Mouse (Mus musculus): ENCODE data around the gene Vmn1r230. TPM values are rescaled to one million over a fixed set of nuclear protein-coding genes. Genes with fewer than 3 reads are reported as not detected.

Gene Vmn1r230
- polyA plus RNA-seq (2012; rRNA removed), result not detected in 2 replicates

DNA sequence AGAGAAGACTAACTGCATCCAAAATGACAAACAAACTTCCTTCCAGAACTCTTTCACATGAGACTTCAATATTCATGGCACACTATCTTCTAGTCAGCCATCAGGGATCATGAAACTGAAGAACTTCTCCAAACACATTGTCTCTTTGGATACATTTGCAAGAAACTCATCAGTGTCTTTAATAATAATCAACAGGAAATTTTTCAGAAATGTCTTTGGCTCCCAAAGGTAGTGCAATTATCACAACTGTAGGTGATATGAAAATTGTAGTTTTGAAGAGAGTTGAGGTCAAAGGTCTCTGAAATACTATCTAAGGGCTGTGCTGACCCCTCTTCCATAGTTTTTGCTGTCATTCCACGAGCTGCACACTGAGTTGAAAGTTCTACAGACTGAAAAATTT lies at the start of gene Vmn1r230:
Gene Vmn1r230, plus strand, starts transcription at position 301 of the 400 bp plus-strand sequence.
- 4% methylated on average over 1 of the region's 1 CpGs for WGBS
- Histone ChIP-seq H3K27ac (ENCODE audit: insufficient read depth, low read depth, low read length) (no peak within 1 kb of the TSS), H3K4me3 (ENCODE audit: insufficient read depth, low read depth, low read length) (no peak within 1 kb of the TSS), H3K36me3 (ENCODE audit: control insufficient read depth, insufficient read depth, low read length) (no peaks in the 10 kb centered on the region), H3K4me1 (ENCODE audit: control insufficient read depth, insufficient read depth, low read length) (no peaks in the 10 kb centered on the region), H3K27me3 (replicated peaks; ENCODE audit: control insufficient read depth, insufficient read depth, low read length) (no peaks in the 10 kb centered on the region)
- no peak for TF ChIP-seq POLR2A (IDR thresholded peaks at IDR 0.05; ENCODE audit: low read depth, low read length)
- DNase-seq, result no peak

DNA sequence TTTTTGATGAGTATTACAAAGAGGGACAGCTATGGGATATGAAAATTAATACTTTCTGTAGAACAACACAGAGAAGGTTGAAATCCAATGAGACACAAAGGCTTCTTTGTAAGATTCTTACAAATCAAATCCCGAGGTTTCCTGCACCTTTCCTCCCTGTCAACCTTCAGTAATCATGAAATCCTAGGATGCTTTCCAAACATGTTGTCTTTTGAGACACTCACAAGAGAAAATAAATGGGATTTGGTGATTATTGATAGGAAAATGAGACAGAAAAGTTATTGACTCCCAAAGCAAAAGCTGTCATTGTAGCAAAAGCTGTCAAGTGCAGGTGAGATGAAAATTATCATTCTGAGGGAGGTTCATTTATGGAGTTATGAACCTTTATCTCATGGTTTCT lies 29.0 kb upstream of the Vmn1r230 start, which contains the start of gene Vmn1r229:
Gene Vmn1r229, plus strand, starts transcription at position 301 of the 400 bp plus-strand sequence.
- WGBS, result 48% methylated on average over 1 of the region's 1 CpGs
- no peaks in the 10 kb centered on the region for H3K36me3 ChIP-seq (ENCODE audit: control insufficient read depth, insufficient read depth, low read length)
- DNase-seq, result no peak
- H3K27me3 ChIP-seq (replicated peaks; ENCODE audit: control insufficient read depth, insufficient read depth, low read length), result no peaks in the 10 kb centered on the region
- H3K27ac ChIP-seq (ENCODE audit: insufficient read depth, low read depth, low read length), result no peak within 1 kb of the TSS
- no peak for TF ChIP-seq POLR2A (IDR thresholded peaks at IDR 0.05; ENCODE audit: low read depth, low read length)
- TF ChIP-seq CTCF (conservative IDR thresholded peaks at IDR 0.05; ENCODE audit: insufficient read depth, insufficient read length, low read depth, low read length), result no peak
- no peaks in the 10 kb centered on the region for H3K4me1 ChIP-seq (ENCODE audit: control insufficient read depth, insufficient read depth, low read length)
- no peak within 1 kb of the TSS for H3K4me3 ChIP-seq (ENCODE audit: insufficient read depth, low read depth, low read length)

Other genes with a start within 250 kb of the Vmn1r230 start
- not detected in 2 replicates for gene Vmn2r110, start 244.0 kb upstream of the Vmn1r230 start, polyA plus RNA-seq (2012; rRNA removed)
- not detected in 2 replicates for gene Fpr-rs3, start 215.6 kb upstream of the Vmn1r230 start, polyA plus RNA-seq (2012; rRNA removed)
- not detected in 2 replicates for gene Vmn1r226, start 157.6 kb upstream of the Vmn1r230 start, polyA plus RNA-seq (2012; rRNA removed)
- not detected in 2 replicates for gene Vmn1r227, start 110.6 kb upstream of the Vmn1r230 start, polyA plus RNA-seq (2012; rRNA removed)
- gene Vmn1r228, start 54.3 kb upstream of the Vmn1r230 start, polyA plus RNA-seq (2012; rRNA removed), result not detected in 2 replicates
- not detected in 2 replicates for gene Vmn1r229, start 28.9 kb upstream of the Vmn1r230 start, polyA plus RNA-seq (2012; rRNA removed)
- gene Vmn1r231, start 64.6 kb downstream of the Vmn1r230 start, polyA plus RNA-seq (2012; rRNA removed), result not detected in 2 replicates
- not detected in 2 replicates for gene Vmn1r232, start 79.3 kb downstream of the Vmn1r230 start, polyA plus RNA-seq (2012; rRNA removed)
- gene Ppp2r1a, start 104.9 kb downstream of the Vmn1r230 start, polyA plus RNA-seq (2012; rRNA removed), result 217 and 230 TPM in 2 replicates
- 0.03 TPM in 1 of 2 replicates, not detected in the other for gene Vmn1r233, start 156.0 kb downstream of the Vmn1r230 start, polyA plus RNA-seq (2012; rRNA removed)
- gene Zfp160, start 168.5 kb downstream of the Vmn1r230 start, polyA plus RNA-seq (2012; rRNA removed), result 1.9 and 2.4 TPM in 2 replicates

Data from kidney, adult 2 months (tissue).